Mouse (Mus musculus) embryonic facial prominence, embryonic 13.5 days (tissue): ENCODE results near the gene Tmcc3. TPM values are rescaled to one million over a fixed set of nuclear protein-coding genes. Genes with fewer than 3 reads are reported as not detected.

Experiments used
- ATAC-seq: fragments of 200-750 bp; cut with Nextera tagmentation; 2 replicates; pipeline ENCODE4 v1.8.0; 2017; ENCODE audit warnings: low read depth; ENCODE audit not compliant: insufficient number of reproducible peaks, insufficient read depth, low FRiP score, low TSS enrichment
- H3K27ac ChIP-seq: fragments of 300-500 bp; sonication (generic); 2 replicates; pipeline ENCODE4 v1.5.1; 2015; ENCODE audit warnings: moderate library complexity, mild to moderate bottlenecking, inconsistent platforms
- H3K27me3 ChIP-seq: fragments of 300-500 bp; sonication (generic); 2 replicates; pipeline ENCODE4 v1.6.1; 2015; ENCODE audit warnings: mild to moderate bottlenecking, inconsistent platforms
- H3K36me3 ChIP-seq: fragments of 300-500 bp; sonication (generic); 2 replicates; pipeline ENCODE4 v1.6.1; 2015; ENCODE audit warnings: mild to moderate bottlenecking, inconsistent platforms
- H3K4me1 ChIP-seq: fragments of 300-500 bp; sonication (generic); 2 replicates; pipeline ENCODE4 v1.6.1; 2015; ENCODE audit warnings: inconsistent platforms
- H3K4me2 ChIP-seq: fragments of 300-500 bp; sonication (generic); 2 replicates; pipeline ENCODE4 v1.6.1; 2015; ENCODE audit warnings: moderate library complexity, mild to moderate bottlenecking, inconsistent platforms
- H3K4me3 ChIP-seq: fragments of 300-500 bp; sonication (generic); 2 replicates; pipeline ENCODE4 v1.5.1; 2015; ENCODE audit warnings: mild to moderate bottlenecking, inconsistent platforms
- H3K9ac ChIP-seq: fragments of 300-500 bp; sonication (generic); 2 replicates; pipeline ENCODE4 v1.6.1; 2015; ENCODE audit warnings: mild to moderate bottlenecking, inconsistent platforms
- H3K9me3 ChIP-seq: fragments of 300-500 bp; sonication (generic); 2 replicates; pipeline ENCODE4 v1.6.1; 2016; ENCODE audit warnings: inconsistent platforms
- WGBS: fragments of 180-500 bp; shearing (Covaris S2); methylation state at CpG from one replicate; pipeline ENCODE4 v1.1.7; 2015; ENCODE audit warnings: mixed read lengths; 5-methylcytosine and 5-hydroxymethylcytosine counted together
- polyA plus RNA-seq: library from polyadenylated mRNA; unstranded; fragments of >200 nt; fragmentation: Nextera tagmentation; extraction: Ambion mirVana; gene quantifications from 2 replicates; pipeline ENCODE4 v1.2.1, GENCODE M21; 2015

Gene Tmcc3
- polyA plus RNA-seq, 1 experiment from 2014 or later: 5.9 TPM

- no peaks in the 10 kb centered on the region for H3K27me3 ChIP-seq
- 0 out of 2 replicates have a peak, but pooled peaks cover 2% of the 10 kb centered on the region for H3K9me3 ChIP-seq
- H3K36me3 ChIP-seq: no peaks in the 10 kb centered on the region
- H3K9ac ChIP-seq: no peak overlapping the region
- H3K27ac ChIP-seq: no peak overlapping the region
- H3K4me1 ChIP-seq: peaks cover 6% of the 10 kb centered on the region; the same call in 1 of the 2 replicates
- H3K4me3 ChIP-seq: no peak overlapping the region
- no peak overlapping the region for H3K4me2 ChIP-seq
- ATAC-seq: no peak
- WGBS: 77% methylated on average over 13 of the region's 13 CpGs
Measured at GRCm38 (mm10) chr10:94378383-94378782, 66.6 kb downstream of the Tmcc3 start.

DNA sequence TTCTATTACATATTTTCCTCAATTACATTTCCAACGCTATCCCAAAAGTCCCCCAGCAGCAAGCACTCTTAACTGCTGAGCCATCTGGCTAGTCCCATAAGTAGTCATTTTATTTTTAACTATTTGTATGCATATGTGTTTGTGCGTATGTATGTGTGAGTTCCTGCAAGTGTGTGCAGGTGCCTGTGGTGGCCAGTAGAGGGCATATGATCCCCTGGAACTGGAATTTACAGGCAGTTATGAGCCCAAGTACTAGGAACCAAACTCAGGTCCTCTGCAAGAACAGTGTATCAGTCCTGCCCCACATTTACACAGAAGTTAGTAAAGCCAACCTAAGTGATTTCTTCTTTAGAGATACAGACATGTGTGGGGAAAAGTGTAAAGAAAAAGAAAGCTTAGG, 68.3 kb downstream of the Tmcc3 start:
- H3K27me3 ChIP-seq: no peaks in the 10 kb centered on the region
- ATAC-seq: no peak
- no peak overlapping the region for H3K4me2 ChIP-seq
- H3K27ac ChIP-seq: no peak overlapping the region
- no peak overlapping the region for H3K4me3 ChIP-seq
- WGBS: 83% methylated on average over 2 of the region's 2 CpGs
- H3K4me1 ChIP-seq: peaks cover 6% of the 10 kb centered on the region; the same call in 1 of the 2 replicates
- H3K9ac ChIP-seq: no peak overlapping the region
- peaks cover 6% of the 10 kb centered on the region; the same call in 1 of the 2 replicates for H3K9me3 ChIP-seq
- no peaks in the 10 kb centered on the region for H3K36me3 ChIP-seq

- Histone ChIP-seq H3K4me2 (no peak overlapping the region), H3K36me3 (no peaks in the 10 kb centered on the region), H3K4me3 (no peak overlapping the region), H3K4me1 (peaks cover 6% of the 10 kb centered on the region; the same call in 1 of the 2 replicates), H3K9ac (no peak overlapping the region), H3K9me3 (peaks cover 14% of the 10 kb centered on the region), H3K27ac (no peak overlapping the region), H3K27me3 (no peaks in the 10 kb centered on the region)
- no peak for ATAC-seq
- 67% methylated on average over 9 of the region's 9 CpGs for WGBS
Measured at GRCm38 (mm10) chr10:94380662-94381392, 69.1 kb downstream of the Tmcc3 start.

GRCm38 (mm10) chr10:94381393-94381740, 69.6 kb downstream of the Tmcc3 start:
- WGBS: 83% methylated on average over 4 of the region's 4 CpGs
- H3K36me3 ChIP-seq: no peaks in the 10 kb centered on the region
- H3K27me3 ChIP-seq: no peaks in the 10 kb centered on the region
- H3K4me1 ChIP-seq: peaks cover 6% of the 10 kb centered on the region; the same call in 1 of the 2 replicates
- no peak overlapping the region for H3K27ac ChIP-seq
- H3K9ac ChIP-seq: no peak overlapping the region
- H3K4me2 ChIP-seq: no peak overlapping the region
- H3K4me3 ChIP-seq: no peak overlapping the region
- ATAC-seq: no peak
- peaks cover 18% of the 10 kb centered on the region for H3K9me3 ChIP-seq

DNA sequence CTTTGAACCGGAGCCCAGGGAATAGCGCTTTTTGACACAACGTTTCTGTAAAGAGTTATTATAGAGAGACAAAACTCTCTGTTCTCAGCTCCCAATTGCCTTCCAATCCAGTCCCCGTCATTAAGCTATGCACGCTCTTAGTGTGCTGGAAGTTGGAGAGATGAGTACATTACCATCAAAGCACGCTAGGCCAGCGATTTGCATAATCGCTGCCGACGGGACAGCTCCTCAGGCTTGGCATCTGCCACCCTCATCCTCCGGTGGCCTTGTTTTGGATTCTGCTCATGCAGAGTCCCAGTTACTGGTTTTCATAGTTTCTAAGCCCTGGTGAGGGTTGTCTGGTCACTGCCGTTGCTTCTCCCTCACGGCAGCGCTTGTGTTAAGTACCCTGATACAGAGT, 70.9 kb downstream of the Tmcc3 start:
- H3K4me2 ChIP-seq: no peak overlapping the region
- no peak overlapping the region for H3K9ac ChIP-seq
- H3K4me3 ChIP-seq: no peak overlapping the region
- no peaks in the 10 kb centered on the region for H3K27me3 ChIP-seq
- H3K36me3 ChIP-seq: no peaks in the 10 kb centered on the region
- ATAC-seq: no peak
- peaks cover 20% of the 10 kb centered on the region for H3K9me3 ChIP-seq
- H3K27ac ChIP-seq: no peak overlapping the region
- 89% methylated on average over 14 of the region's 14 CpGs for WGBS
- H3K4me1 ChIP-seq: peaks cover 6% of the 10 kb centered on the region; the same call in 1 of the 2 replicates

- 84% methylated on average over 6 of the region's 6 CpGs for WGBS
- Histone ChIP-seq H3K27ac (no peak overlapping the region), H3K9ac (no peak overlapping the region), H3K9me3 (peaks cover 20% of the 10 kb centered on the region), H3K36me3 (no peaks in the 10 kb centered on the region), H3K4me3 (no peak overlapping the region), H3K27me3 (0 out of 2 replicates have a peak, but pooled peaks cover 2% of the 10 kb centered on the region), H3K4me2 (no peak overlapping the region), H3K4me1 (peaks cover 6% of the 10 kb centered on the region; the same call in 1 of the 2 replicates)
- ATAC-seq: no peak
Measured at GRCm38 (mm10) chr10:94383565-94383964, 71.8 kb downstream of the Tmcc3 start.

GRCm38 (mm10) chr10:94389219-94389618, 77.5 kb downstream of the Tmcc3 start:
- 0 out of 2 replicates have a peak, but pooled peaks cover 2% of the 10 kb centered on the region for H3K27me3 ChIP-seq
- no peak overlapping the region for H3K4me3 ChIP-seq
- H3K36me3 ChIP-seq: no peaks in the 10 kb centered on the region
- H3K9me3 ChIP-seq: peaks cover 18% of the 10 kb centered on the region
- H3K4me1 ChIP-seq: no peaks in the 10 kb centered on the region
- ATAC-seq: no peak
- 88% methylated on average over 6 of the region's 6 CpGs for whole genome bisulfite sequencing
- no peak overlapping the region for H3K9ac ChIP-seq
- no peak overlapping the region for H3K4me2 ChIP-seq
- no peak overlapping the region for H3K27ac ChIP-seq

DNA sequence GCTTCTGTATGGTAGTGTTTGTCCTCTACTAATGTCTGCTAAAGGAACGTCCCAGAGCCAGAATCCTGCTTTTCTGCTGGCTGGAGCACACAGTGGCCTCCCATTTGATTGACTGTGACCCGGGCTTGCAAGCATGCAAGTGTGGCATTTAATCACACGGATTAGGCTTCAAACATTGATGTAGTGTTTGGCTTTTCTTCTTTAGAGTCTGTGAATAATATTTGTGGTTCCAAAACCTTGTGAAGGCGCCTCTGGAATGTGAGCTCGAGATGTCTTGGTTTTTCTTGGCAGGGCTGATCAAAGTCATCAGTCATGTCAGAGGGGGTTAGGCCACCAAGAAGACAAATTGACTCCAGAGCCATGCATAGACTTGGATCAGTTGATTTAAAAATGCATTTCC, 79.3 kb downstream of the Tmcc3 start:
- H3K36me3 ChIP-seq: no peaks in the 10 kb centered on the region
- H3K27ac ChIP-seq: no peak overlapping the region
- no peak for ATAC-seq
- H3K9ac ChIP-seq: no peak overlapping the region
- WGBS: 40% methylated on average over 5 of the region's 5 CpGs
- 0 out of 2 replicates have a peak, but pooled peaks cover 2% of the 10 kb centered on the region for H3K27me3 ChIP-seq
- H3K4me1 ChIP-seq: no peaks in the 10 kb centered on the region
- no peak overlapping the region for H3K4me3 ChIP-seq
- H3K9me3 ChIP-seq: peaks cover 4% of the 10 kb centered on the region
- no peak overlapping the region for H3K4me2 ChIP-seq

DNA sequence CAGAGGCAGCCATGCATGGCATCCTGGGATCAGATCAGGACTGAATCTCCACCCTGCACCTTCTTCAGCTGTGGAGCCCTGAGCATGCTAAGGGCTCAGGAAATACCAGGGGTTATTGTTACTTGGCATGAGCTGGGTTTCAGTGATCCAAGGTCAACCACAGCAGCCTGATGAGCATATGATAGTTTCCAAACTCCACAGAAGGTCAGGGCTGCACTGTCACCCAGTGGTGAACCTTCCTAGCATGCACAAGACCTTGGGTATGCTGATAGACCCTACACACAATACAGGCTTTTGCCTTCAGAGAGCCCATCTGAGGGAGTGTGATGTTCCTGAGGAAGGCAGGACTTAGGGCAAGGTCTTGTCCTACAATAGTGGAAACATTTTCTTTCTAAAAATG, 82.5 kb downstream of the Tmcc3 start:
- no peak for ATAC-seq
- H3K27ac ChIP-seq: no peak overlapping the region
- H3K4me1 ChIP-seq: no peaks in the 10 kb centered on the region
- H3K4me2 ChIP-seq: no peak overlapping the region
- no peaks in the 10 kb centered on the region for H3K9me3 ChIP-seq
- no peaks in the 10 kb centered on the region for H3K36me3 ChIP-seq
- no peak overlapping the region for H3K4me3 ChIP-seq
- no peak overlapping the region for H3K9ac ChIP-seq
- no peaks in the 10 kb centered on the region for H3K27me3 ChIP-seq

- no peaks in the 10 kb centered on the region for H3K36me3 ChIP-seq
- H3K4me2 ChIP-seq: no peak overlapping the region
- H3K9me3 ChIP-seq: no peaks in the 10 kb centered on the region
- ATAC-seq: no peak
- 71% methylated on average over 11 of the region's 11 CpGs for WGBS
- no peak overlapping the region for H3K4me3 ChIP-seq
- H3K4me1 ChIP-seq: no peaks in the 10 kb centered on the region
- H3K27ac ChIP-seq: no peak overlapping the region
- no peaks in the 10 kb centered on the region for H3K27me3 ChIP-seq
- H3K9ac ChIP-seq: no peak overlapping the region
Measured at GRCm38 (mm10) chr10:94397833-94398596, 86.3 kb downstream of the Tmcc3 start.

DNA sequence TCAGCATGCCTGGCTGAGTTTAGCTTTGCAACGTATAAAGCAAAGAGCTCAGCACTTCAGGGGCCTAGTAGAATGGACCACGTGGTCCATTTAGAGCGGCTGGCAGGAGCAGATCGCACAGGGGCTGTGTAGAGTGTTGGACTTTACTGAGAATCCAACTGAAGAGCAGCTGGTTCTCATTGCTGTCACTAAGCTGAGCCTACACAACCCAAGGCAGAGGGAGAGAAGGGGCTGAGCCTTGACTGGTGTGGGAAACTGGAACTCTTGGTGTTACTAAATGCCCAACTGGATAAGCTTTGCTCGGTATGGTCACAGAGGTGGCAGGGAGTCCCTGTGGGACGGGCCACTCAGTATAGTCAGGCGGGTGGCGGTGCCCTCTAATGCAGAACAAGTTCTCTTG, 89.1 kb downstream of the Tmcc3 start:
- no peak overlapping the region for H3K27ac ChIP-seq
- 79% methylated on average over 8 of the region's 8 CpGs for WGBS
- no peak for ATAC-seq

GRCm38 (mm10) chr10:94405456-94405855, 93.7 kb downstream of the Tmcc3 start:
- Histone ChIP-seq H3K4me2 (no peak overlapping the region), H3K9ac (no peak overlapping the region), H3K27ac (no peak overlapping the region), H3K27me3 (peaks cover 10% of the 10 kb centered on the region; the same call in 1 of the 2 replicates), H3K4me1 (peaks cover 6% of the 10 kb centered on the region; the same call in 1 of the 2 replicates), H3K36me3 (no peaks in the 10 kb centered on the region), H3K9me3 (no peaks in the 10 kb centered on the region), H3K4me3 (no peak overlapping the region)
- 52% methylated on average over 3 of the region's 3 CpGs for WGBS
- ATAC-seq: no peak

More for the DNA sequence above, 89.1 kb downstream of the Tmcc3 start:
- Histone ChIP-seq H3K9ac (no peak overlapping the region), H3K36me3 (no peaks in the 10 kb centered on the region), H3K9me3 (no peaks in the 10 kb centered on the region), H3K4me2 (no peak overlapping the region), H3K27me3 (no peaks in the 10 kb centered on the region), H3K4me3 (no peak overlapping the region), H3K4me1 (no peaks in the 10 kb centered on the region)
